Mouse (Mus musculus) liver, embryonic 14.5 days (tissue): Measurements from ENCODE around the gene Tnk1.

Experiments used
- CTCF ChIP-seq: IDR thresholded peaks from 2 replicates; pipeline ENCODE4 v1.5.1; 2016; ENCODE audit warnings: antibody characterized with exemption, low read depth, control low read depth
- EP300 ChIP-seq: IDR thresholded peaks from 2 replicates; pipeline ENCODE4 v1.6.1; 2016; ENCODE audit warnings: antibody characterized with exemption, low read depth

GRCm38 (mm10) chr11:69818365-69818764 is 40.2 kb downstream of the Tnk1 start, which contains the start of gene Spem2:
- TF ChIP-seq EP300 (no peak), CTCF (no peak)
